Mouse (Mus musculus): ENCODE data around the gene Rictor. TPM values are rescaled to one million over a fixed set of nuclear protein-coding genes. Genes with fewer than 3 reads are reported as not detected.
"Not testable (repeated sequence)": the region's sequence is repeated elsewhere in the genome, so short reads cannot be mapped to it uniquely, and the experiment has no call there.

Gene Rictor
- polyA plus RNA-seq, 1 experiment from 2014 or later, result 47.4 TPM

DNA sequence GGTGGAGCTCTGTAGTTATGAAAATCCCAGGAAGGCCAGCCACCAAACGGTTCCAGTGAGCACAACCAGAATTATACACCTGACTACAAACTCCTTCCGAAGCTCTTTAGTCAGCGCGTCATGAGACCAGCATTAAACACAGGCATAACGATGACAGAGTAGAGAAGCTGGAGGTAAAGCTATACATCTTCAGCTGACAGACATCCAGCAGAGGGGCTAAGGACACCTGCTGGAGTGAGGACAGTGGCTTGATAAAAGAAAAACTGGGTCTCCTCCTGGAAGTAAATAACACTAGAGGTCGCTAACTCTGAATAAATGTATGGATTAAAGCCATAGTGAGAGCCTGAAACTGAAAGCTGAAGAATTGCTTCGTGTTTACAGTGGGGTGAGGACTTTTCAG lies 84.7 kb downstream of the Rictor start:
- Histone ChIP-seq H3K4me3 (ENCODE audit: low read depth, low read length) (no peak overlapping the region), H3K4me2 (ENCODE audit: low read depth, severe bottlenecking) (no peak overlapping the region), H3K4me1 (ENCODE audit: control insufficient read depth, insufficient read depth, low read length) (no peaks in the 10 kb centered on the region), H3K27ac (replicated peaks; ENCODE audit: low read depth, low read length) (no peak overlapping the region), H3K27me3 (ENCODE audit: control insufficient read depth, insufficient read depth, low read length) (no peaks in the 10 kb centered on the region), H3K9ac (ENCODE audit: low read length) (no peak overlapping the region), H3K9me3 (ENCODE audit: control insufficient read depth, low read length) (no peaks in the 10 kb centered on the region), H3K36me3 (ENCODE audit: control insufficient read depth, insufficient read depth, low read length) (peaks cover 30% of the 10 kb centered on the region; the same call in 1 of the 2 replicates)
- ATAC-seq (ENCODE audit: insufficient number of reproducible peaks, low FRiP score, low TSS enrichment, low read depth) (no peak), DNase-seq (ENCODE audit: low spot score) (no peak)
- 90% methylated on average over 7 of the region's 7 CpGs for WGBS

GRCm38 (mm10) chr15:6801212-6801611 lies 93.0 kb downstream of the Rictor start:
- not testable (repeated sequence) for H3K9ac ChIP-seq (ENCODE audit: low read length); H3K4me3 ChIP-seq (ENCODE audit: low read depth, low read length); H3K4me2 ChIP-seq (ENCODE audit: low read depth, severe bottlenecking); H3K4me1 ChIP-seq (ENCODE audit: control insufficient read depth, insufficient read depth, low read length); H3K27ac ChIP-seq (replicated peaks; ENCODE audit: low read depth, low read length); H3K9me3 ChIP-seq (ENCODE audit: control insufficient read depth, low read length); H3K27me3 ChIP-seq (ENCODE audit: control insufficient read depth, insufficient read depth, low read length); ATAC-seq (ENCODE audit: insufficient number of reproducible peaks, low FRiP score, low TSS enrichment, low read depth); DNase-seq (ENCODE audit: low spot score)
- peaks cover 13% of the 10 kb centered on the region; the same call in 1 of the 2 replicates for H3K36me3 ChIP-seq (ENCODE audit: control insufficient read depth, insufficient read depth, low read length)
- WGBS, result 94% methylated on average over 8 of the region's 8 CpGs

DNA sequence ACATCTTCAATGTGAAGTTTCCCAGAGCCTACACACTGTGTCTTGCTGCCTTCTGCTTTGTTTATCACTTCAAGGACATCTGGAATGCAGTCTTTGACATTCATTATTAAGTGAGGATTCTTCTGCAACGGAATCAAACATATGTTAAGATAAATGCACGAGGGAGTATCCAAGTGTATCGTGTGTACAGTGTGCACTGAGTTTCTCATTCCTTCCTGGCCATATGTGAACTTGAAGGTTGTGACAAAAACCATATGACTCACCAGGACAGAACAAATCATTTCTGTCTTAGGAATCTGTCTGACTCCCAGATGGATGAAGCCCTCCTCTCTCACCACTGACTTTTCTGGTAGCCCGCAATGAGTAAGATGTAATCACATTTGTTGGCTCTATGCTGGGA lies 107.6 kb downstream of the Rictor start:
- DNase-seq (ENCODE audit: low spot score) (no peak), ATAC-seq (ENCODE audit: insufficient number of reproducible peaks, low FRiP score, low TSS enrichment, low read depth) (no peak)
- H3K4me1 ChIP-seq (ENCODE audit: control insufficient read depth, insufficient read depth, low read length), result no peaks in the 10 kb centered on the region
- H3K36me3 ChIP-seq (ENCODE audit: control insufficient read depth, insufficient read depth, low read length), result no peaks in the 10 kb centered on the region
- no peak overlapping the region for H3K4me2 ChIP-seq (ENCODE audit: low read depth, severe bottlenecking)
- 91% methylated on average over 4 of the region's 4 CpGs for WGBS
- no peaks in the 10 kb centered on the region for H3K27me3 ChIP-seq (ENCODE audit: control insufficient read depth, insufficient read depth, low read length)
- no peak overlapping the region for H3K27ac ChIP-seq (replicated peaks; ENCODE audit: low read depth, low read length)
- H3K4me3 ChIP-seq (ENCODE audit: low read depth, low read length), result no peak overlapping the region
- H3K9me3 ChIP-seq (ENCODE audit: control insufficient read depth, low read length), result no peaks in the 10 kb centered on the region
- H3K9ac ChIP-seq (ENCODE audit: low read length), result no peak overlapping the region

DNA sequence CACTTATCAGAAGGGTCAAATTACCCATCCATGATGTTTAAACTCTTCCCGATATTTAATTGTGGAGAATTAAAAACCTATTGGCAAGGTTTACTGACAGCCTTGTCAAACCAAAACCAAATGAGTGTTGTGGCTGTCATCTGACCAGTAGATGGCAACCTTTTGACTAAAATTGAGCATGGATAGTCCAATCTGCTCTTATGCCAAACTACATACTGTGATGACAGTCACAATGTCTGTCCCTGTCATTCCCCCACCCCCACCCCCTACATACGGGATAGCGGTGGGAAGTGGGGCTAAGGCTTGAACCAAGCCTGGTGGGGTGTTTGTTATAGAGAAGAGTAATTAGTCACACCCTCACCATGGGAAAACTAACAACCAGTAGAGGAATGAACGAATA lies 132.0 kb downstream of the Rictor start:
- Histone ChIP-seq H3K27me3 (ENCODE audit: control insufficient read depth, insufficient read depth, low read length) (no peaks in the 10 kb centered on the region), H3K4me1 (ENCODE audit: control insufficient read depth, insufficient read depth, low read length) (no peaks in the 10 kb centered on the region), H3K27ac (replicated peaks; ENCODE audit: low read depth, low read length) (no peak overlapping the region), H3K4me3 (ENCODE audit: low read depth, low read length) (no peak overlapping the region), H3K9ac (ENCODE audit: low read length) (no peak overlapping the region), H3K36me3 (ENCODE audit: control insufficient read depth, insufficient read depth, low read length) (no peaks in the 10 kb centered on the region), H3K4me2 (ENCODE audit: low read depth, severe bottlenecking) (no peak overlapping the region), H3K9me3 (ENCODE audit: control insufficient read depth, low read length) (no peaks in the 10 kb centered on the region)
- DNase-seq (ENCODE audit: low spot score), result no peak
- ATAC-seq (ENCODE audit: insufficient number of reproducible peaks, low FRiP score, low TSS enrichment, low read depth), result no peak
- 59% methylated on average over 4 of the region's 4 CpGs for WGBS

- WGBS, result 86% methylated on average over 1 of the region's 1 CpGs
- Histone ChIP-seq H3K4me2 (ENCODE audit: low read depth, severe bottlenecking) (no peak overlapping the region), H3K4me1 (ENCODE audit: control insufficient read depth, insufficient read depth, low read length) (no peaks in the 10 kb centered on the region), H3K9me3 (ENCODE audit: control insufficient read depth, low read length) (no peaks in the 10 kb centered on the region), H3K36me3 (ENCODE audit: control insufficient read depth, insufficient read depth, low read length) (no peaks in the 10 kb centered on the region), H3K27me3 (ENCODE audit: control insufficient read depth, insufficient read depth, low read length) (no peaks in the 10 kb centered on the region), H3K9ac (ENCODE audit: low read length) (no peak overlapping the region), H3K27ac (replicated peaks; ENCODE audit: low read depth, low read length) (no peak overlapping the region), H3K4me3 (ENCODE audit: low read depth, low read length) (no peak overlapping the region)
- ATAC-seq (ENCODE audit: insufficient number of reproducible peaks, low FRiP score, low TSS enrichment, low read depth) (no peak), DNase-seq (ENCODE audit: low spot score) (no peak)
These were observed 141.7 kb downstream of the Rictor start for GRCm38 (mm10) chr15:6849851-6850250.

Other genes starting within 250 kb of the Rictor start
- gene Fyb, start 185.5 kb upstream of the Rictor start, polyA plus RNA-seq (2014; fragmentation: Nextera tagmentation; extraction: Ambion mirVana), result 3.0 and 3.3 TPM in 2 replicates
- 0.72 and 0.78 TPM in 2 replicates for gene Osmr, start 166.6 kb downstream of the Rictor start, polyA plus RNA-seq (2014; fragmentation: Nextera tagmentation; extraction: Ambion mirVana)